8 mouse cellular contexts compared by ENCODE assay signal in the genomic region with DNA sequence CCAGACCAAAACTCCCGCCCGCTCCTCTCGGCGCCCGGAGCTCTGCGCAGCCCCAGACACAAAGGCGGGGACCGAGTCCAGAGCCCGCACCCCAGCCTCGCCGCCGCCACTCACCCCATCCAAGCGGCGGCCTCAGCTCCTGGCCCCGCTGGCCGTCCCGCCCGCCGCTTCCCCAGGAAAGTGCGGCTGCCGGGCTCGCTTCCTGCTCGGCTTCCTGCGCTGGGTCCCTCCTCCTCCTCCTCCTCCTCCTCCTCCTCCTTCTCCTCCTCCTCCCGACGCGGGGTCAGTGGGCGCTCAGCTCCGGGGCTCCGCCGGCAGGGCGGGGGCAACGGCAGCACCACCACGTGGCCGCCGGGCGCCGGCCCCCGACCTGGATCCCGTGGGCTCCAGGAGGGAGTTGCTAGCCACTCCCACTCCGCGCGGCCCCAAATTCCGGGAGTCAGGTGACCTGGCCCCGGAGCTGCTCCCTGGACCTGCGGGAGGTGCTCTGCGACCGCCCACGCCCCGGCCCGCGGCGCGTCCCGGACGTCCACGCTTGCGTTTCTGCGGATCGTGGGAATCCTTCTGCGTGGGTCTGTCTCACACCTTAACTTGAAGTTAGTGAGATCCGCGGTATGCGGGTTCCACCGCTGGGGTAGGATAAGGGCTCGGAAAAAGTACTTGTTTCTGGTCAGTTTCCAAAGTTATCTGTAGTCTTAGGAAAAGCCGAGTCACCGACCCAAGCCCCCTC. TPM values are rescaled to one million over a fixed set of nuclear protein-coding genes. Genes with fewer than 3 reads are reported as not detected.
DNase-seq lines count a peak whose midpoint lies in the region; ATAC-seq lines count a peak whose summit lies in the region.

Gene Rai14 (minus strand): TSS at position 216 of the 730 bp plus-strand sequence.

- peak within 1 kb of the TSS; percentile 95 for H3K4me3 ChIP-seq in forebrain, embryonic 15.5 days
- H3K4me3 ChIP-seq in lung, embryonic 15.5 days, result peak within 1 kb of the TSS; percentile 82

- DNase-seq in ES-CJ7 (ENCODE audit: low read depth, low spot score), result peak; percentile 72
- peak; percentile 10 for DNase-seq in cerebellum, adult 11 months
- DNase-seq in heart, postnatal 14 days, result peak; percentile 71 to 80
- peak; percentile 87 to 94 for DNase-seq in kidney, postnatal 4 days
- DNase-seq in ovary, postnatal 10 days (ENCODE audit: low spot score), result peak; percentile 54
- DNase-seq in urinary bladder, postnatal 14 days (ENCODE audit: low spot score), result peak; percentile 88

- peak; percentile 69 for ATAC-seq in forebrain, embryonic 15.5 days (replicated peaks)
- ATAC-seq in lung, embryonic 15.5 days (ENCODE audit: borderline replicate concordance, extremely low read depth, low FRiP score, low TSS enrichment), result peak; percentile 84

- intact Hi-C loops in heart, postnatal 14 days (cut with DNase I), result loop anchor here (2.0 to 10.0 kb wide), 4 partner anchors 104 to 210 kb away; no protein-coding TSS in a partner anchor

- H3K27me3 ChIP-seq in forebrain, embryonic 15.5 days, result no peaks in the 10 kb centered on the region
- no peaks in the 10 kb centered on the region for H3K27me3 ChIP-seq in lung, embryonic 15.5 days

- peak within 1 kb of the TSS; percentile 99 for H3K4me2 ChIP-seq in forebrain, embryonic 15.5 days (replicated peaks)
- peak within 1 kb of the TSS; percentile 87 for H3K4me2 ChIP-seq in lung, embryonic 15.5 days

- no peaks in the 10 kb centered on the region for H3K9me3 ChIP-seq in forebrain, embryonic 15.5 days
- no peaks in the 10 kb centered on the region for H3K9me3 ChIP-seq in lung, embryonic 15.5 days

- H3K36me3 ChIP-seq in forebrain, embryonic 15.5 days, result no peaks in the 10 kb centered on the region
- H3K36me3 ChIP-seq in lung, embryonic 15.5 days, result no peaks in the 10 kb centered on the region

- H3K27ac ChIP-seq in forebrain, embryonic 15.5 days (replicated peaks), result peak within 1 kb of the TSS; percentile 80
- H3K27ac ChIP-seq in lung, embryonic 15.5 days, result peak within 1 kb of the TSS; percentile 89

- peak within 1 kb of the TSS; percentile 93 for H3K9ac ChIP-seq in forebrain, embryonic 15.5 days (replicated peaks)
- H3K9ac ChIP-seq in lung, embryonic 15.5 days, result peak within 1 kb of the TSS; percentile 87

- under 1% methylated on average over 58 of the region's 68 CpGs for WGBS in forebrain, embryonic 15.5 days
- under 1% methylated on average over 54 of the region's 68 CpGs for WGBS in lung, embryonic 15.5 days

- H3K4me1 ChIP-seq in forebrain, embryonic 15.5 days, result peaks cover 36% of the 10 kb centered on the region
- peaks cover 22% of the 10 kb centered on the region; the same call in 1 of the 2 replicates for H3K4me1 ChIP-seq in lung, embryonic 15.5 days

RNA-seq across cellular contexts. Expression of gene Rai14, which starts in this region (rescaled TPM):
- 37.4 and 38.2 TPM in 2 replicates for polyA plus RNA-seq in forebrain, embryonic 15.5 days (2015; fragmentation: Nextera tagmentation; extraction: Ambion mirVana)
- total RNA-seq in heart, postnatal 14 days (2021), result 1 to 10 TPM; 5.3 to 6.3 TPM
- 60.5 and 69.9 TPM in 2 replicates for polyA plus RNA-seq in lung, embryonic 15.5 days (2015; fragmentation: Nextera tagmentation; extraction: Ambion mirVana)

Comparison
In these comparisons a context has a peak if more than half of its experiments do, and no peak if none do; other contexts are left out.
1. Peak in every context shown above with its lines: DNase-seq, ATAC-seq, H3K4me3 ChIP-seq and H3K27ac ChIP-seq.
2. DNase-seq: peak in every context shown above with its lines; median percentile 90 in kidney, postnatal 4 days; 88 in urinary bladder, postnatal 14 days; 76 in heart, postnatal 14 days; 72 in ES-CJ7; 54 in ovary, postnatal 10 days; 10 in cerebellum, adult 11 months.